Mouse (Mus musculus) heart, adult 2 months (tissue): ENCODE measurements around the gene Adcy10.

Source experiments
- CTCF ChIP-seq: fragments of 200-600 bp; IDR thresholded peaks from 2 replicates; pipeline ENCODE4 v1.8.1; 2022; ENCODE audit warnings: antibody characterized with exemption, mild to moderate bottlenecking, moderate library complexity
- EP300 ChIP-seq: fragments of 200-500 bp; IDR thresholded peaks from 2 replicates; pipeline ENCODE4 v1.6.1; 2011; ENCODE audit warnings: low read depth, low read length, control low read depth; ENCODE audit not compliant: insufficient read depth
- POLR2A ChIP-seq: fragments of 200-500 bp; IDR thresholded peaks from 2 replicates; pipeline ENCODE4 v1.6.1; 2011; ENCODE audit warnings: mild to moderate bottlenecking, low read depth, low read length, control low read depth; ENCODE audit not compliant: insufficient read depth

- TF ChIP-seq CTCF (no peak), POLR2A (no peak), EP300 (no peak)
Measured at GRCm38 (mm10) chr1:165484688-165485233, at the start of gene Adcy10.
